Mouse (Mus musculus): ENCODE data around the gene Foxa2.

Foxa2 gene

GRCm38 (mm10) chr2:148038366-148039310 lies 8.1 kb downstream of the Foxa2 start:
- DNase-seq = no peak

GRCm38 (mm10) chr2:148036611-148037160 lies 10.1 kb downstream of the Foxa2 start:
- DNase-seq = no peak

GRCm38 (mm10) chr2:148030991-148031675 lies 15.6 kb downstream of the Foxa2 start:
- DNase-seq = no peak

GRCm38 (mm10) chr2:148030613-148030935 lies 16.2 kb downstream of the Foxa2 start:
- DNase-seq = no peak

GRCm38 (mm10) chr2:148029751-148030612 lies 16.8 kb downstream of the Foxa2 start:
- DNase-seq = no peak

GRCm38 (mm10) chr2:148029050-148029608 lies 17.6 kb downstream of the Foxa2 start:
- no peak for DNase-seq

- no peak for DNase-seq
These were observed 20.4 kb downstream of the Foxa2 start for GRCm38 (mm10) chr2:148026366-148026765.

- DNase-seq = no peak
These were observed 21.3 kb downstream of the Foxa2 start for GRCm38 (mm10) chr2:148025481-148025880.

- DNase-seq = no peak
These were observed 22.4 kb downstream of the Foxa2 start for GRCm38 (mm10) chr2:148024268-148024935.

GRCm38 (mm10) chr2:148023340-148023806 lies 23.4 kb downstream of the Foxa2 start:
- no peak for DNase-seq

GRCm38 (mm10) chr2:148021919-148022570 lies 24.7 kb downstream of the Foxa2 start:
- DNase-seq = no peak

- DNase-seq = no peak
These were observed 25.8 kb downstream of the Foxa2 start for GRCm38 (mm10) chr2:148021016-148021415.

GRCm38 (mm10) chr2:148020125-148020524 lies 26.6 kb downstream of the Foxa2 start:
- DNase-seq = no peak

GRCm38 (mm10) chr2:148017782-148018690 lies 28.7 kb downstream of the Foxa2 start:
- no peak for DNase-seq

- no peak for DNase-seq
These were observed 33.4 kb downstream of the Foxa2 start for GRCm38 (mm10) chr2:148013382-148013781.

GRCm38 (mm10) chr2:148009049-148009448 lies 37.7 kb downstream of the Foxa2 start:
- DNase-seq = no peak

GRCm38 (mm10) chr2:148004554-148005521 lies 41.9 kb downstream of the Foxa2 start:
- DNase-seq = no peak

- no peak for DNase-seq
These were observed 43.3 kb downstream of the Foxa2 start for GRCm38 (mm10) chr2:148003511-148003910.
